Mouse (Mus musculus): Measurements from ENCODE around the gene Notum. TPM values are rescaled to one million over a fixed set of nuclear protein-coding genes. Genes with fewer than 3 reads are reported as not detected.

The Notum gene
- polyA plus RNA-seq, 1 experiment from 2014 or later: 1.0 TPM

DNA sequence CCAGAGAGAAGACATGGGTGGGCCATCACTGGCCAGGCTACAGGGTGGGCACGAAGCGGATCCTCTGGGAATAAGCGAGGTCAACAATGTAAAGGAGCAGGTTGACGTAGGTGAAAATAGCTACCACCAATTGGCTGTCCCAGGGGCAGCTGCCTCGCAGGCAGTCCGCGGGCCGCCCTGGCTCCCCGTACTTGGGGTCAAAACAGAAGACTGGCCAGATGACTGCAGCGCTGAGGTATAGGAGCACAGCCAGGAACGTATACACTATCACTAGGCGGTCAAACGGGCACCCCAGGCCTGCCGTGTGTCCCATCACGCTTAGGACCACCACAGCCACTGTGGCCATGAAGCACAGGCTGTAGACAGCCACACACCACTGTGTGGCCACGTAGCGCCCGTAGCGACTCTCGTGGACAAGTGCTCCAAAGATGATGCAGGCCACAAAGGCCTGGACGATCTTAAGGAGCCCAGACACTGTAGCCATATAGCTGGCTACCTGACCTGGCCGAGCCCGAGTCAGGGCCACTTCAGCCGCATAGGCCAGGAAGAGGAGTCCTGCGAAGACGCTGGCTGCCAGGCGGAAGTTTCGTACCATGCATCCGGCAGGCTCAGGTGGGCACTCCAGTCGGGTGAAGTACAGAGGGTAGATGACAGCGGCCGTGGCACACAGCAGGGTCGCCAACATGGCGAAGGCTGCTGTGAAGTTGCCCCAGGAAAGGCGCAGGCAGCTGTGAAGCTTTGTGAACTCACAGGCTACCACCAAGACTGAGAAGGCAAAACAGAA lies 13.7 kb downstream of the Notum start:
- peaks cover 17% of the 10 kb centered on the region for H3K4me1 ChIP-seq (ENCODE audit: control insufficient read depth, insufficient read depth, low read length)
- no peaks in the 10 kb centered on the region for H3K9me3 ChIP-seq (ENCODE audit: control insufficient read depth, low read length)
- H3K4me3 ChIP-seq (ENCODE audit: low read length): no peak overlapping the region
- WGBS: 79% methylated on average over 35 of the region's 35 CpGs
- no peaks in the 10 kb centered on the region for H3K36me3 ChIP-seq (ENCODE audit: control insufficient read depth, insufficient read depth, low read length)
- H3K4me2 ChIP-seq (ENCODE audit: low read depth, low read length): no peak overlapping the region
- H3K9ac ChIP-seq (ENCODE audit: low read depth, low read length): peak overlapping the region; percentile 48; the same call in 1 of the 2 replicates
- H3K27me3 ChIP-seq (replicated peaks; ENCODE audit: control insufficient read depth, insufficient read depth, low read length): peaks cover 7% of the 10 kb centered on the region
- ATAC-seq: no peak
- no peak overlapping the region for H3K27ac ChIP-seq (ENCODE audit: low read length)

DNA sequence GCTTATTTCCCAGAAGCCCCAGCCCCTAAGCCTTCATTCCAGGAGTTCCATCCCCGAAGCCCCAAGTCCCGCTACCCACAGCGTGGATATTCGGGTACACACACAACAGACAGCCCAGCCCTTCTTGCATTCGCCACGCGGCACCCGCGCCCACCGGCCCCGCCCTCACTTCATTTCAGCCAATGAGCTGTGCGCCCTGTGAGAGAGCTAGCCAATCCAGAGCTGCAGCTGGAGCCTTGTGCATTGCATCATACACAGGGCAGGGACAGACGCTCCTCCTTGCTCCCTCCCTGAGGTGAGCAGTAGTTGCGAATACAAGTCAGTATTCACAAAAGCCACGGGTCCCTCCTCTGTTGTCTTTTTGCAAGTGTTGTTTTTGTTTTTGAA lies 17.4 kb downstream of the Notum start, which contains the start of gene Pycr1:
Pycr1 (minus strand) TSS at position 169 of the 387 bp plus-strand sequence.
- Histone ChIP-seq H3K4me2 (ENCODE audit: low read depth, low read length) (peak within 1 kb of the TSS; percentile 97), H3K9ac (ENCODE audit: low read depth, low read length) (peak within 1 kb of the TSS; percentile 80), H3K9me3 (ENCODE audit: control insufficient read depth, low read length) (no peaks in the 10 kb centered on the region), H3K27me3 (replicated peaks; ENCODE audit: control insufficient read depth, insufficient read depth, low read length) (peaks cover 7% of the 10 kb centered on the region; the same call in 1 of the 2 replicates), H3K4me1 (ENCODE audit: control insufficient read depth, insufficient read depth, low read length) (peaks cover 17% of the 10 kb centered on the region), H3K27ac (ENCODE audit: low read length) (no peak within 1 kb of the TSS; the same call in 1 of the 2 replicates), H3K36me3 (ENCODE audit: control insufficient read depth, insufficient read depth, low read length) (no peaks in the 10 kb centered on the region), H3K4me3 (ENCODE audit: low read length) (peak within 1 kb of the TSS; percentile 63)
- ATAC-seq: peak; percentile 99
- WGBS: under 1% methylated on average over 15 of the region's 15 CpGs

DNA sequence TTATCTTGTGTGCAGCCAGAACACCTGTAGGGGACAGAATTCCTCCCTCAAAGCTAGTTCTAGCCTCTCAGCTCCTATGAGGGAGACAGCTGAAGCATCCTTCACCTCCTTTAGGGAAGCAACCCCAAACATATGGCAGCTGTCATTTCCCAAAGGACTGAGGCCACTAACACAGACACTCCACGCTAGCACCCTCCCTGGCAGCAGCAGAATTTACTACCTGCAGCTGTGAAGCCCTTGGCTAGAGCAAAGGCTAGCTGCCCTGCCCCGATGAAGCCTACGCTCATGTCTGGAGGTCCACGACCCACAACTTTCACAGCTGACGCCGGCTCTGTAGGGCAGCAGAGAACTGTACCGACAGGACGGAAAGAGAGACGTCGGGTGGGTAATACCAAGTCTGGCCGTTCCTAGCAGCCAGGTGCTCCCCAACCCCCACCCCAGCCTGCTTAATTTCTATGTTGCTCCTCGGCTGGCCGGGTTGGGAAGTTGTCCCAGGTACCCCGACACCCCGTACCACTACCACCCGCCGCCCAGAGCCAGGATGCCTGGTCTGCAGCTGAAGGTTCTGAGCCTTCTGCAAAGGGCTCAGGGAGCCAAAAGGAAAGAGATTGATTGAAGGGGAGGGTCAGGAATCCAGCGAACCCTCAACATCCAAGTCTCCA lies 17.9 kb downstream of the Notum start:
- Histone ChIP-seq H3K4me1 (ENCODE audit: control insufficient read depth, insufficient read depth, low read length) (peaks cover 14% of the 10 kb centered on the region), H3K36me3 (ENCODE audit: control insufficient read depth, insufficient read depth, low read length) (no peaks in the 10 kb centered on the region), H3K9me3 (ENCODE audit: control insufficient read depth, low read length) (no peaks in the 10 kb centered on the region), H3K4me3 (ENCODE audit: low read length) (peak overlapping the region; percentile 63), H3K27me3 (replicated peaks; ENCODE audit: control insufficient read depth, insufficient read depth, low read length) (0 out of 2 replicates have a peak, but pooled peaks cover 5% of the 10 kb centered on the region), H3K9ac (ENCODE audit: low read depth, low read length) (peak overlapping the region; percentile 80), H3K27ac (ENCODE audit: low read length) (no peak overlapping the region; the same call in 1 of the 2 replicates), H3K4me2 (ENCODE audit: low read depth, low read length) (peak overlapping the region; percentile 97)
- 1% methylated on average over 18 of the region's 18 CpGs for WGBS
- peak; percentile 72 for ATAC-seq

DNA sequence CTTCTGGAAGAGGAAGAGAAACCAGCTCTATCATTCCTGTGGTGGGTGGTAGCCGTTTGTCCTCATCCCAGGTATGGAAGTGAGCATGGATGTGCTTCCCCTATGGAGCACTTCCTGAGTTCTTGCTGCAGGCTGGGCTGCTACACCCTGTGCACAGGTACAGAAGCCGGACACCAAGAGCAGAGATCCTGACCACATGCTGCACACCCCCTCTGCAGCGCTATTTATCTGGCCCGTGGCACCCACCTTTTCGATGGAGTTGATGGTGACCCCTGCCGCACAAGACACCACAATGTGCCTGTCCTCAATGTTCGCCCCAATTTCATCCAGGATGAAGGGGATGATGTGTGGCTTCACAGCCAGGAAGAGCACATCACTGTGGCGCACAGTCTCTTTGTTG lies 19.1 kb downstream of the Notum start:
- Histone ChIP-seq H3K4me1 (ENCODE audit: control insufficient read depth, insufficient read depth, low read length) (peaks cover 11% of the 10 kb centered on the region), H3K27me3 (replicated peaks; ENCODE audit: control insufficient read depth, insufficient read depth, low read length) (no peaks in the 10 kb centered on the region), H3K9ac (ENCODE audit: low read depth, low read length) (no peak overlapping the region), H3K36me3 (ENCODE audit: control insufficient read depth, insufficient read depth, low read length) (no peaks in the 10 kb centered on the region), H3K27ac (ENCODE audit: low read length) (no peak overlapping the region), H3K4me3 (ENCODE audit: low read length) (no peak overlapping the region), H3K9me3 (ENCODE audit: control insufficient read depth, low read length) (no peaks in the 10 kb centered on the region), H3K4me2 (ENCODE audit: low read depth, low read length) (no peak overlapping the region)
- 83% methylated on average over 8 of the region's 8 CpGs for WGBS
- no peak for ATAC-seq

DNA sequence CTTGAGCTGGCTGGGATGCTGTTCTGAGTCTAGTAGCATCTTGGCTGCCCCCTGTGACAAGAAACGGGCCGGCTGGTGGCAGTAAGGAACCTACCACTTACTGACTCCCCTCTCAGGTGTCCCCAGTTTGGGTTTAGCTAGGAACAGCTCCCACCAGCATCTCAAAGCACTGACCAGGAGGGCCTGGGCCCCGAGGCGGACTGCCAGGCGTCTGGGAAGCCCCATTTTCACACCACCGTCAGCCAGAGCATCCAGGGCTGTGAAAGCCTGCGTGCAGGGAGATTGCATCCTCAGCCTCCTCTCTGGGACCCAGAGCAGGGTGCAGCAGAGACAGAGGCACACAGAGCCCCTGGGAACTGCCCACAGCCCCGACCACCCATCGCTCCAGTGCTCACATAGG lies 19.7 kb downstream of the Notum start:
- H3K27me3 ChIP-seq (replicated peaks; ENCODE audit: control insufficient read depth, insufficient read depth, low read length): no peaks in the 10 kb centered on the region
- ATAC-seq: no peak
- no peak overlapping the region for H3K4me3 ChIP-seq (ENCODE audit: low read length)
- no peak overlapping the region; the same call in 1 of the 2 replicates for H3K9ac ChIP-seq (ENCODE audit: low read depth, low read length)
- H3K27ac ChIP-seq (ENCODE audit: low read length): no peak overlapping the region
- no peaks in the 10 kb centered on the region for H3K9me3 ChIP-seq (ENCODE audit: control insufficient read depth, low read length)
- no peaks in the 10 kb centered on the region for H3K36me3 ChIP-seq (ENCODE audit: control insufficient read depth, insufficient read depth, low read length)
- H3K4me2 ChIP-seq (ENCODE audit: low read depth, low read length): no peak overlapping the region
- WGBS: 57% methylated on average over 9 of the region's 9 CpGs
- H3K4me1 ChIP-seq (ENCODE audit: control insufficient read depth, insufficient read depth, low read length): peaks cover 11% of the 10 kb centered on the region

DNA sequence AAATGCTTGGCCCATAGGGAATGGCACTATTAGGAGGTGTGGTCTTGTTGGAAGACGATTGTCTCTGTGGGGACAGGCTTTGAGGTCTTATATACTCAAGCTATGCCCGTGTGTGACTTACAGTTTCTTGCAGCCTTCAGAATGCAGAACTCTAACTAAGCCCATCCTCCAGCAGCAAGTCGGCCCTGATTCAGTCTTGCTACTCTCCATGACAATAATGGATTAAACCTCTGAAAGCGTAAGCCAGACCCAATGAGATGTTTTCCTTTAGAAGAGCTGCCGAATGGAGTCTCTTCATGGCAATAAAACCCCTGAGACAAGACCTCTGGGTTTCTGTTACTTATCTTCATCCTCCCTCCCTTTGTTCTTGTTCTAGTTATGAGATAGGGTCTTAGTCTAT lies 26.2 kb downstream of the Notum start:
- Histone ChIP-seq H3K4me3 (ENCODE audit: low read length) (no peak overlapping the region), H3K4me1 (ENCODE audit: control insufficient read depth, insufficient read depth, low read length) (peaks cover 28% of the 10 kb centered on the region), H3K27ac (ENCODE audit: low read length) (no peak overlapping the region), H3K4me2 (ENCODE audit: low read depth, low read length) (no peak overlapping the region), H3K9me3 (ENCODE audit: control insufficient read depth, low read length) (no peaks in the 10 kb centered on the region), H3K9ac (ENCODE audit: low read depth, low read length) (no peak overlapping the region), H3K36me3 (ENCODE audit: control insufficient read depth, insufficient read depth, low read length) (no peaks in the 10 kb centered on the region), H3K27me3 (replicated peaks; ENCODE audit: control insufficient read depth, insufficient read depth, low read length) (no peaks in the 10 kb centered on the region)
- 77% methylated on average over 5 of the region's 5 CpGs for WGBS
- ATAC-seq: no peak

DNA sequence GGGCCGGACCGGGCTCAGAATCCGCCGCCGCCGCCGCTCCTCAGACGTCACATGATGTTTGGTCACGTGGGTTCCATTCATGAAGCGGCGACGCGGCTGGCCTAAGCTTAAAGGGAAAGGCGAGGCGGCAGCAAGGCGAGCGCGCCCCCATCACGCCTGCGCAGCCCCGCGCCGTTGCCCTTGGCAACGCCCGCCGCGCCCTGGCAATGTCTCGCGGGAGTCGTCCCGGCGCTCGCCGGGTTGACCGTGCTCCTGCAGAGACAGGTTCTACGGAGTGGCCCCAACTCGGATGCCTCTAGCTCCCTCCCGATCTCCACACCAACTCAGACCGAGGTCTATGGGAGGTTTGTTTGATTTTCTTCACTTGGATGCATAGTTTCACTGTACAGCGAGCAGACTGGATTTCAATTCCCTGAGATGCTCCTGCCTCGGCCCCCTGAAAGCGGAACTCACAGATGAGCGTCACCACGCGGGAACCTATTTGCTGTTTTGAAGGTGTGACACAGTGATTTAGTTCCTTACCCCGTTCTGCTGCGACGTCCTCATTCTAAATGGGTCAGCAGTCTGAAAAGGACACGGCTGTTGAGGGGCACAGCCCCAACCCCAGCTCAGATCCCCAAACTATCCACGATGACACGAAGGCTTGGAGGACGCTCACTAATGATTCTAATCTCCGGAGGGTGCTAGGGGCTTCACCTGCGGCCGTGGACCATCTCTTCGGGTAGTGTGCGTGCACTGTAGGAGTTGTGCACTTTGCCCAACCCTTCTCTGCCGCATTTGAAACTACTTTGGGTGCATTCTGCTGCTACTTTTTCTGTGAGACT lies 27.2 kb downstream of the Notum start, which contains the start of gene Mafg:
Mafg (minus strand) TSS at position 81 of the 824 bp plus-strand sequence.
- H3K27me3 ChIP-seq (replicated peaks; ENCODE audit: control insufficient read depth, insufficient read depth, low read length): no peaks in the 10 kb centered on the region
- H3K27ac ChIP-seq (ENCODE audit: low read length): peak within 1 kb of the TSS; percentile 87
- H3K4me2 ChIP-seq (ENCODE audit: low read depth, low read length): peak within 1 kb of the TSS; percentile 84
- H3K36me3 ChIP-seq (ENCODE audit: control insufficient read depth, insufficient read depth, low read length): peaks cover 3% of the 10 kb centered on the region; the same call in 1 of the 2 replicates
- no peaks in the 10 kb centered on the region for H3K9me3 ChIP-seq (ENCODE audit: control insufficient read depth, low read length)
- peak; percentile 86 for ATAC-seq
- 13% methylated on average over 44 of the region's 58 CpGs for WGBS
- H3K9ac ChIP-seq (ENCODE audit: low read depth, low read length): peak within 1 kb of the TSS; percentile 92
- peak within 1 kb of the TSS; percentile 80 for H3K4me3 ChIP-seq (ENCODE audit: low read length)
- peaks cover 32% of the 10 kb centered on the region for H3K4me1 ChIP-seq (ENCODE audit: control insufficient read depth, insufficient read depth, low read length)

DNA sequence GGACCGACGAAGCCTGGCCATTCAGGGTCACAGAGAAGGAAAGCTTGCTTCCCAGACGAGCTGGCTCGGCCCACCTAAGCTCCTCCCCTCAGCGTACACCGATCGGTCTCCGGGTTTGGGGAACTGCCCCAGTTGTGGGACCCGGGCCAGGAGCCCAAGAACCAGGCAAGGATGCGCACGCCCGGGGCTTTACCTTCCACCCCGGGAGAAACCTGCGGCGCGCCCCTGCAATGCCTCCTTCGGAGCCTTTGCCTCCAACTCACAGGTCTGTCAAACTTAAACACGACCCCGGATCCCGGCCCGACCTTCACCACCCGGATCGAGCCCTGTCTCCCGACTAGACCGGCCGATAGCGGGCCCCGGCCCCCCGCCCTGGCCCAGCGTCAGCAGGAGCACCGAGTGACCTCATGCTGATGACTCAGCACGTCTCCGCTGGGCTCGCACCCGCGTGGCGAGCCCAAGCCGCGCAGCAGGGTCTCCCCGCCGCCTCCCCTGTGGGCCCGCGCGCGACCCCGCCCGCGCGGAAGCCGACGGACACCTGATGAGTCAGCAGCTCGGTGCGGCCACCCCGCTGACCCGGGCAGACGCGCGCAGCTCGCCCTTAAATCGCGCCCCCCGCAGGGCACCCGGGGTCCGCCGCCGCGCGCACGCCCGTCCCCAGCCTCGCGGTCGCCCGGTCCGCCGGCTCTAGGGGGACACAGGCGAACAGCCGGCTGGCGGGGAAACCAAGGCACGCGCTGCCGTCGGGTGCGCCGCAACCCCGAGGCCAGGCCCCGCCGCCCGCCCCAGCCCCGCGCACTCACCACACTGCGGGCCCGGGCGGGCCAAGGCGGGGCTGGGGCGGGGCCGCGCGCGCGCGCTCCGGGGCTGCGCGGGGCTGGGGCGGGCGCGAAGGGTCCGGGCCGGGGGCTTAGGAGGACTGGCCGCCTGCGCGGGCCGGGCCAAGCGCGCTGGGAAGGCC lies 28.1 kb downstream of the Notum start:
- H3K9me3 ChIP-seq (ENCODE audit: control insufficient read depth, low read length): no peaks in the 10 kb centered on the region
- H3K27ac ChIP-seq (ENCODE audit: low read length): peak overlapping the region; percentile 87
- peak overlapping the region; percentile 80 for H3K4me3 ChIP-seq (ENCODE audit: low read length)
- peaks cover 32% of the 10 kb centered on the region for H3K4me1 ChIP-seq (ENCODE audit: control insufficient read depth, insufficient read depth, low read length)
- no peaks in the 10 kb centered on the region for H3K27me3 ChIP-seq (replicated peaks; ENCODE audit: control insufficient read depth, insufficient read depth, low read length)
- peak overlapping the region; percentile 92 for H3K9ac ChIP-seq (ENCODE audit: low read depth, low read length)
- under 1% methylated on average over 104 of the region's 116 CpGs for WGBS
- peak overlapping the region; percentile 84 for H3K4me2 ChIP-seq (ENCODE audit: low read depth, low read length)
- H3K36me3 ChIP-seq (ENCODE audit: control insufficient read depth, insufficient read depth, low read length): peaks cover 5% of the 10 kb centered on the region; the same call in 1 of the 2 replicates
- ATAC-seq: peak; percentile 84

Data from intestine, embryonic 16.5 days (tissue).